Mouse (Mus musculus): ENCODE results near the gene Hist1h2be. TPM values are rescaled to one million over a fixed set of nuclear protein-coding genes. Genes with fewer than 3 reads are reported as not detected.
"Not testable (repeated sequence)": the region's sequence is repeated elsewhere in the genome, so short reads cannot be mapped to it uniquely, and the experiment has no call there.

Gene Hist1h2be
- 1.9 and 2.5 TPM in 2 replicates for polyA plus RNA-seq (2015; fragmentation: Nextera tagmentation; extraction: Ambion mirVana)

DNA sequence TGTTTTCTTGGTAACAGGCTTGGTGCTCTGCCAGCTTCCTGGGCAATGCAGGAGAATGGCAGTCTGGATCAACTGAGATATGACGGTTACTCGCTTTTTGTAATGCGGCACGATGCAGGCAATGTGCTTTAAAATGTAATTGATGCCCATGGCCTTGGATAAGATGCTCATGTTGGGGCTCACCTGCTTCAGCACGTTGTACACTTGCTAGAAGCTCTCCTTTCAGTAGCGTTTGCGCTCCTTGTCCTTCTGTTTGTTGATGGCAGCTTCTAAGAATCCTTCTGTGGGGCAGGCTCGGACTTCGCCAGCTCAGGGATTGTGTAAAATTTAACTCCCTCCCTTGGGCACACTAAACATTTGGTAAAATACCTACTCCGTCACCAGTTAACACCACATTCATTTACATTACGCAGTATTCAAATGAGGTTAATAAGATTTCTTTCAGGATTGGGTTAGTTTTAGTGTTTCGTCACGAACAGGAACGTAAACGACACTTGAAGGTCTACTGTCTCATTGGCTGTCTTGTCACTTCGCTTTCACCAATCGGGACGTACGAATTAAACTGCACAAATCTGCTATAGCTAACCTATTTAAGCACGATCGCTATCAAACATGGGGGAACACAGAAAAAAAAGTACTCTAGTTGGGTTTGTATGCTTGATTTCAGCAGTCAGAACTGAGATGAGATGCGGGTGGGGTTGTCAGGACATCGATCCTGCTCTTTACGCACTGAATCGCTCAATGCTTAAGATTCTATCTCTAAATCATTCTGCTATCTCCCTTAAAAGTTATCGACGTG lies at the start of gene Hist1h2be:
Gene Hist1h2be, minus strand, starts transcription at position 392 of the 799 bp plus-strand sequence.
- no peaks in the 10 kb centered on the region for H3K27me3 ChIP-seq
- peak within 1 kb of the TSS; percentile 69 for H3K4me3 ChIP-seq
- H3K27ac ChIP-seq (replicated peaks) = peak within 1 kb of the TSS; percentile 94
- no peaks in the 10 kb centered on the region for H3K36me3 ChIP-seq
- peak; percentile 91 for ATAC-seq (replicated peaks)
- under 1% methylated on average over 27 of the region's 27 CpGs for WGBS
- peak within 1 kb of the TSS; percentile 85 for H3K9ac ChIP-seq (replicated peaks)
- H3K9me3 ChIP-seq = no peaks in the 10 kb centered on the region
- peaks cover 25% of the 10 kb centered on the region for H3K4me1 ChIP-seq
- peak within 1 kb of the TSS; percentile 96 for H3K4me2 ChIP-seq (replicated peaks)

DNA sequence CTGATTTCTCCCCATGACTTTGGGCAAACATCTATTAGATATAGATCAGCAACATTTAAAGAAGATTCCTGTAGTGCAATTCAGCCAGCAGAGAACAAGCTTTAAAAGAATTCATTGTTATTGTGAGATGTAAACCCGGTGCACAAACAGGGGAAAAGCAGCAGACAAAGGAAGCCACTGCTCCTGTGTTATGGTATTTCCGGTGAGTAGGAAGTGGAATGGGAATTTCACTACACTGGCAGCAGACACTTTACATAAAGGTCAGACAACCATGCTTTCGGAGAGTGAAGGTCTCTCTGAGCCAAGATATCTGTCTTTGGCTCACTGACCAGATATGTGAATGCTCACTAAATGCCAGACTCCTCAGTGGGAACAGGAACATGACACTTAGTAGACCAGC lies 41.6 kb upstream of the Hist1h2be start:
- H3K4me1 ChIP-seq = no peaks in the 10 kb centered on the region
- H3K27ac ChIP-seq (replicated peaks) = no peak overlapping the region
- no peaks in the 10 kb centered on the region for H3K27me3 ChIP-seq
- 71% methylated on average over 3 of the region's 3 CpGs for WGBS
- ATAC-seq (replicated peaks) = no peak
- H3K9ac ChIP-seq (replicated peaks) = no peak overlapping the region
- no peaks in the 10 kb centered on the region for H3K36me3 ChIP-seq
- no peak overlapping the region for H3K4me2 ChIP-seq (replicated peaks)
- no peaks in the 10 kb centered on the region for H3K9me3 ChIP-seq
- H3K4me3 ChIP-seq = no peak overlapping the region

- Histone ChIP-seq H3K27me3 (no peaks in the 10 kb centered on the region), H3K9ac (replicated peaks) (no peak overlapping the region), H3K36me3 (no peaks in the 10 kb centered on the region), H3K4me1 (no peaks in the 10 kb centered on the region), H3K4me3 (no peak overlapping the region), H3K4me2 (replicated peaks) (no peak overlapping the region), H3K27ac (replicated peaks) (no peak overlapping the region), H3K9me3 (no peaks in the 10 kb centered on the region)
- ATAC-seq (replicated peaks) = no peak
- WGBS = 60% methylated on average over 6 of the region's 6 CpGs
Measured at GRCm38 (mm10) chr13:23659636-23660366, 38.9 kb upstream of the Hist1h2be start.

GRCm38 (mm10) chr13:23630653-23631052 lies 9.7 kb upstream of the Hist1h2be start:
- ATAC-seq (replicated peaks) = no peak
- H3K4me2 ChIP-seq (replicated peaks) = no peak overlapping the region
- no peaks in the 10 kb centered on the region for H3K4me1 ChIP-seq

GRCm38 (mm10) chr13:23622861-23623450 lies 2.0 kb upstream of the Hist1h2be start:
- Histone ChIP-seq H3K9me3 (no peaks in the 10 kb centered on the region), H3K4me1 (peaks cover 25% of the 10 kb centered on the region), H3K36me3 (no peaks in the 10 kb centered on the region), H3K9ac (replicated peaks) (peak overlapping the region; percentile 85; the same call in 1 of the 2 replicates), H3K27me3 (no peaks in the 10 kb centered on the region), H3K4me2 (replicated peaks) (peak overlapping the region; percentile 96), H3K4me3 (peak overlapping the region; percentile 69), H3K27ac (replicated peaks) (peak overlapping the region; percentile 94)
- no peak for ATAC-seq (replicated peaks)
- 29% methylated on average over 7 of the region's 7 CpGs for whole genome bisulfite sequencing

More at GRCm38 (mm10) chr13:23630653-23631052, 9.7 kb upstream of the Hist1h2be start:
- H3K9me3 ChIP-seq = no peaks in the 10 kb centered on the region
- no peaks in the 10 kb centered on the region for H3K27me3 ChIP-seq
- no peaks in the 10 kb centered on the region for H3K36me3 ChIP-seq
- whole genome bisulfite sequencing = 51% methylated on average over 1 of the region's 1 CpGs
- no peak overlapping the region for H3K4me3 ChIP-seq
- H3K27ac ChIP-seq (replicated peaks) = no peak overlapping the region
- no peak overlapping the region for H3K9ac ChIP-seq (replicated peaks)

GRCm38 (mm10) chr13:23622175-23622671 lies 1.3 kb upstream of the Hist1h2be start, which contains the start of gene Hist1h1e:
TSS of gene Hist1h1e (minus strand) at chr13:23622558.
- not testable (repeated sequence) for H3K36me3 ChIP-seq, H3K9me3 ChIP-seq, H3K27me3 ChIP-seq
- Histone ChIP-seq H3K9ac (replicated peaks) (peak within 1 kb of the TSS; percentile 85), H3K4me2 (replicated peaks) (peak within 1 kb of the TSS; percentile 96), H3K27ac (replicated peaks) (peak within 1 kb of the TSS; percentile 94), H3K4me1 (peaks cover 25% of the 10 kb centered on the region), H3K4me3 (peak within 1 kb of the TSS; percentile 69)
- WGBS = under 1% methylated on average over 53 of the region's 53 CpGs
- peak; percentile 91 for ATAC-seq (replicated peaks)

DNA sequence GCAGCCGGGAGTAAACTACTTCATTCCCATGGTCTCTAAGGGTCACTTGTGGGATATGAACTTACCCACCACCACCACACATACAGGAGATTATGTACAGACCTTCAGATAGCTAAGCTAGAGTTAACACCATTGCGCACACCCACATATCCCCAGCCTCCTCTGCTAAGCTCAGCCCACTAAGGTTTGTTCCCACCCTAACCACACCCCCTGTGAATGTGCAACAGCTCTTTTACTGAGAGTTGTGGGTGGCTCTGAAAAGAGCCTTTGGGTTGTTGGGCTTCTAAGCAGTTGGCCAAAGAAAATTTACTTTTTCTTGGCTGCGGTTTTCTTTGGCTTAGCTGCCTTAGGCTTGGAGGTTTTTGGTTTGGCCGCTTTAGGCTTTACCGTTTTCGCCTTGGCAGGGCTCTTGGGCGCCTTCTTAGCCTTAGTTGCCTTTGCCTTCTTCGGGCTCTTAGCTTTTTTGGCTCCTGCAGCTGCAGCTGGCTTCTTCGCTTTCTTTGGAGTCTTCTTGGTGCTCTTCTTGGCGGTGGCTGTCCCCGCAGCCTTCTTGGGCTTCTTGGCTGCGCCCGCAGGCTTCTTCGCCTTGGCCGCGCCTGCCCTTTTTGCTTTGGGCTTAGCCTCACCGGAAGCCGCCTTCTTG lies 729 bp upstream of the Hist1h2be start:
- H3K27ac ChIP-seq (replicated peaks) = peak overlapping the region; percentile 94
- H3K9ac ChIP-seq (replicated peaks) = peak overlapping the region; percentile 85
- H3K27me3 ChIP-seq = no peaks in the 10 kb centered on the region
- ATAC-seq (replicated peaks) = peak; percentile 91
- H3K4me3 ChIP-seq = peak overlapping the region; percentile 69
- WGBS = under 1% methylated on average over 18 of the region's 18 CpGs
- peaks cover 25% of the 10 kb centered on the region for H3K4me1 ChIP-seq
- H3K36me3 ChIP-seq = no peaks in the 10 kb centered on the region
- H3K9me3 ChIP-seq = no peaks in the 10 kb centered on the region
- H3K4me2 ChIP-seq (replicated peaks) = peak overlapping the region; percentile 96

- 42% methylated on average over 12 of the region's 12 CpGs for WGBS
- Histone ChIP-seq H3K4me1 (peaks cover 25% of the 10 kb centered on the region), H3K9me3 (no peaks in the 10 kb centered on the region), H3K9ac (replicated peaks) (peak overlapping the region; percentile 51), H3K4me2 (replicated peaks) (peak overlapping the region; percentile 96), H3K36me3 (no peaks in the 10 kb centered on the region), H3K27me3 (no peaks in the 10 kb centered on the region), H3K27ac (replicated peaks) (peak overlapping the region; percentile 94), H3K4me3 (peak overlapping the region; percentile 69)
- no peak for ATAC-seq (replicated peaks)
Measured at GRCm38 (mm10) chr13:23620056-23620732, 730 bp downstream of the Hist1h2be start.

DNA sequence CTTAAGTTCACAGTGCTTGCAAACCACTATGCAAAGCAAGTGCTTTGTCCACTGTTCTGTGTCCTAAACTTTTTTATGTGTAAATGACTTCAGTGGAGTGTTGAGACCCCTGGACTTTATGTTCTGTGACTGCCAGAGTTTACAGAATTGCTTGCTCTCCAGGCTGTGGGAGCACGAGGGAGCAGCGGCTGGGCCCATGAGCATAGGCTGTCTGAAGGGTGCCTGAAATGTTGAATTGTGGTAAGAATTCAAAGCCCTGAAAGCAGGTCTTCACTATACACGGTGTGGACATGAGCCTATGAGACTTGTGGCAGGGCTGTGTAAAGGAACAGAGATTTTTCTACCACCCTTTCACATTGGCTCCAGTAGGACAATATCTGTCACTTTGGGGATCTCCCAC lies 9.3 kb downstream of the Hist1h2be start:
- no peak overlapping the region for H3K4me3 ChIP-seq
- no peak overlapping the region for H3K27ac ChIP-seq (replicated peaks)
- H3K36me3 ChIP-seq = no peaks in the 10 kb centered on the region
- no peak for ATAC-seq (replicated peaks)
- no peak overlapping the region for H3K4me2 ChIP-seq (replicated peaks)
- H3K9ac ChIP-seq (replicated peaks) = no peak overlapping the region
- H3K4me1 ChIP-seq = no peaks in the 10 kb centered on the region
- H3K9me3 ChIP-seq = no peaks in the 10 kb centered on the region
- 89% methylated on average over 3 of the region's 3 CpGs for WGBS
- H3K27me3 ChIP-seq = no peaks in the 10 kb centered on the region

- H3K27ac ChIP-seq (replicated peaks) = no peak overlapping the region
- ATAC-seq (replicated peaks) = no peak
Measured at GRCm38 (mm10) chr13:23610393-23610792, 10.5 kb downstream of the Hist1h2be start.

DNA sequence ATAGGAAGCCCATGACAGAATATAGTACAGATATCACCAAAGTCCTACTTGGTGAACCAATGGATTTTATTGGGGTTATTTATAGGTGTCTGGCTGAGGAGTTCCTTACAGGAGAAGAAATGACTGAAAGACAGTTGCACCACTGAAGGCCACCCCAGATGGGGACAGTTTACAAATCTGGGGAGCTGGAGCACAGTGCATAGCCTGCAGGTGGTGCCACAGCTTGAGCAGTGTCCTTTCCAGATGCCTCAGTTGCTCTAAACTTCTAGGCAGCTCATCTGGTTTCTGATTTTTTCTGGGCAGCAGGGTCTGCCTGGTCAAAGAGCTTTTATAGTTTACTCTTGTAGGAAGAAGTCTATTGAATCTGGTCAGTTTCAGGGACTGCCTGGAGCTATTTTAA lies 11.1 kb downstream of the Hist1h2be start:
- Histone ChIP-seq H3K9me3 (no peaks in the 10 kb centered on the region), H3K27ac (replicated peaks) (no peak overlapping the region), H3K4me3 (no peak overlapping the region), H3K36me3 (no peaks in the 10 kb centered on the region), H3K9ac (replicated peaks) (no peak overlapping the region), H3K4me1 (no peaks in the 10 kb centered on the region), H3K27me3 (no peaks in the 10 kb centered on the region), H3K4me2 (replicated peaks) (no peak overlapping the region)
- no peak for ATAC-seq (replicated peaks)

More at GRCm38 (mm10) chr13:23610393-23610792, 10.5 kb downstream of the Hist1h2be start:
- no peaks in the 10 kb centered on the region for H3K9me3 ChIP-seq
- H3K27me3 ChIP-seq = no peaks in the 10 kb centered on the region
- H3K9ac ChIP-seq (replicated peaks) = no peak overlapping the region
- no peaks in the 10 kb centered on the region for H3K4me1 ChIP-seq
- H3K36me3 ChIP-seq = no peaks in the 10 kb centered on the region
- no peak overlapping the region for H3K4me3 ChIP-seq
- no peak overlapping the region for H3K4me2 ChIP-seq (replicated peaks)
- WGBS = 82% methylated on average over 2 of the region's 2 CpGs
